Mouse (Mus musculus) cerebellum, adult 9-11 months (tissue): ENCODE data around the gene Ddit4.
A peak's percentile ranks its signal among the peaks of the same experiment; 100 is the strongest.

ENCODE experiments used
- DNase-seq: peaks from one replicate; pipeline ENCODE4 v3.0.0; 2022

Ddit4 gene

DNA sequence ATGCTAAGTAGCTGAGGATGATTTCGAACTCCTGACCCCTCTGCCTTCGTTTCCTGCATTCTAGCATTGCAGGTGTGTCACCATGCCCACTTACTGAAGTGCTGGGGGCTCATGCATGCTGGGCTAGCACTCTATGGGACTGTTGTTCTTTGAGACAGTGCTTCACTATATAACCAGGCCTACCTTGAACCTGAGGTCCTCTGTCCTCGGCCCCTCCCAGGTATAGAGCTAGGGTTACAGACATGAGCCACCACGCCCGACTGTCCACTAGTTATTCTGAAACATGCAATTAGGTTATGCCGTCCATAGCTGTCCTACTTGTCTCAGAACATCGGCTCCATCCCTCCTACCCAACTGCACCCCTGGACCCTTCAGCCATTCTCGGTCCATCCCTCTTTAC, 20.2 kb upstream of the Ddit4 start:
- no peak for DNase-seq

DNA sequence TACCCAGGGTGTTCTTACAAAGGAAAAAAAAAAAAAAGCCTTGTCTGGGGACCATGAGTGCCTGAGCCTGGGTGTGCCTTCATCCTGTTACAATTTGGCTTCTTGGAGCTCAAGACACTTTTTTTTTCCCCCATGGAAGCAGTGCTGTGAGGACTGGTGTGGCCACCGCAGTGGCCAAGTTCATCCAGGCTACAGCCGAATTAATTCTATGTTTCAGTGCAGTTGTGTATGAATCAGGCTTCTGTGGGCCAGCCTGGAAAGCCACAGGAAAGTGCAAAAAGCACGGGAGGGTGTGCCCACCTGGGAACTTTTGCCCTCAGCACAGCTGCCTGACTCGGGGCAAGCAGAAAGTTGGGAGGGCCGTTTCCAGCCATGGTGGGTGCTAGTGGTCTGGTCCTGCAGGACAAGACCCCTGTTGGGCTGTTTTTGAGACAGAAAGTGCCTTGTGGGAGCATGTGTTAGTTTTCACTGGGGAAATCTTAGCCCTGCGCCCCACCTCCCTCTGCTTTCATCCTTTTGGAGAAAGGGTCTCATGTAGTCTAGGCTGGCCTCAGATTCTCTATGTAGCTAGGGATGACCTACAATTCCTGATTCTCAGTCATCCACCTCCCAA, 18.9 kb upstream of the Ddit4 start:
- DNase-seq = peak; percentile 49

DNA sequence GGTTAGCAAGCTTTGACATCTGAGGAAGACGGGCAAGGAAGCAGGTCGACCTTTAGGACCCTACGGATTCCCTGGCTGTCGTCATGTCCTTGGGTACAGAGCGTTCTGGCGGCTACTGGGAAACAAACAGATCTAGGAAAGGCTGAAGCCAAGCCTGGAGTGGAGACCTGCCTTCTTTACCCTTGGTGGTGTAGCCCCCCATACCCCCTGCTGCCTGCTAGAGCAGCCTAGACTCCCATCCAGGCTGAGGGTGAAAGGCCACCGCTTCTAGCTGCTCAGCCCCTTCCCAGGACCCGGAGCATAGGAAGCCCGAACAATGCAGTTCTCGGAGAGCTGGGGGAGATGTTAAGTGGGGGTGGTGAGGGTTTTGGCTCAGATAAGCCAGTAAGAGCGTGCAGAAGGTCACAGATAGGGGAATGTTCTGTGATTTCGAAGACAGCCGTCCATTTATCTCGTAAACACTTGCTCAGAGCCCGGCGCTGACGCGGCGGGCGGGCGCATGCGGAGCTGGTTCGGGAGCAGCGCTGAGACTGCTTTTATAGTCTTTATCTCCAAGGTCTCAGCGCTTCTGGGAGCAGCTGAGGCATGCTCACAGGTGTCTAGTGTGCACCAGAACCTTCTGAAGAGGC, 18.3 kb upstream of the Ddit4 start:
- peak; percentile 88 for DNase-seq

DNA sequence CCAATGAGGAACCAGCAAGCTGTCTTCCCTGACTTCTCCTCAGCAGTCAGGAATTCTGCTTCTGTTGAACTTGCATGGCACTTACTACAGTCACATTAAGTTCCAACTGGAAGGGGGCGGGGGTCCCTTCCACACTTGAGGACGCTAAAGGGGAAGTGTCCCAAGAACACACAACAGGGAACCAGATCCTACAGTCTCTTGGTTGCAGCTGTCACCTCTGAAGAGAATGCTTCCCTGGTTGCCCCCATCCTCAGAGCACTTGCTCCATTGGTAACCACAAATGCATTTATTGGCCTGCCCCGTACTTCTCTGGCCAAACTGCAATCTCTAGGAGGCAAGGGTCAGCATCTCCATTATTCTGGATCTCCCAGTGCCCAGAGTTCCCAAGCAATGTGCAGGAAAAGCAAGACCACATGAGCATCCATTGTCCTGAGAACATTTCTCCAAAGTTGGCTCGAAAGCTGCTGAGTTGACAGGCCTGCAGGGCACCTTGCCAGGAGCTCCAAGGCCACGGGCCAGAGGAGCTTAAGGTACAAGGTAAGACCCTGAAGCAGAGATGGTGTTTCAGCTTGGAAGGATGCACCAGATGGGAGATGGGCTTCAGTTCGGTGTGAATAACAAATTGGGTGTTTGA, 15.8 kb upstream of the Ddit4 start:
- DNase-seq = peak; percentile 68

DNA sequence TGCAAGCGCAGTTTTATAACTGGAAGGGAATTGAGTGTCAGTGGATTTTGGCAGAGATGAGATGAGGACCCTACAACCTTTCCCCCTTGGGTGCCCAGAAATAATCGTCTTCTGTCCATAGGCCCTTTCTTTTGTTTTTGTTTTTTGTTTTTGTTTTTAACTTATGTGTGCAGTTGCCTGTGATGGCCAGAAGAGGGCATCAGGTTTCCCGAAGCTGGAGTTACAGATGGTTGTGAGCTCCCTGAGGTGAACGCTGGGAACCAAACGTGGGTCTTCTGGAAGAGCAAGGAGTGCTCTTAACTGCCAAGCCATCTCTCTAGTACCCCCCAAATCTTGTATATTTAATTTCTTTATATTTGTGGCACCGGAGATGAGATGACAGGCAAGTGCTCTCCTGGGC, 15.1 kb upstream of the Ddit4 start:
- DNase-seq = no peak

DNA sequence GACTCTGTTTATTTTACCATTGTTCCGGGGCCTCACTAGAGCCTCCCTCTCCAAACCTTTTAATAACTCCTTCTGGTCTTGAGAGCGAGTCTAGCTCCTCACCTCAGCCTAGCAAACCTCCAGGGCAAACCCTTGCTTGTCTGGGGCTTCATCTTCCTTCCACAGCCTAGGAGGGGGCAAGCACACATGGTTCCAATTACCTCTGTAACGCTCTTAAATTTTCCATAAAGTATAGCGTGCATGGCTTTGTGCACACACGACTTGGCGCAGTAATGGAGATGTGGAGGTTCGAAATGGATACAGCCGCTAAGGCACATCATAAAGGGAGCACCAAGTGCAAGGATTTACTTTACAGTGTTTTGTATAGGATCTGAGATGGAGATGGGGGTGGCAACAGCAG, 14.2 kb upstream of the Ddit4 start:
- DNase-seq = no peak

DNA sequence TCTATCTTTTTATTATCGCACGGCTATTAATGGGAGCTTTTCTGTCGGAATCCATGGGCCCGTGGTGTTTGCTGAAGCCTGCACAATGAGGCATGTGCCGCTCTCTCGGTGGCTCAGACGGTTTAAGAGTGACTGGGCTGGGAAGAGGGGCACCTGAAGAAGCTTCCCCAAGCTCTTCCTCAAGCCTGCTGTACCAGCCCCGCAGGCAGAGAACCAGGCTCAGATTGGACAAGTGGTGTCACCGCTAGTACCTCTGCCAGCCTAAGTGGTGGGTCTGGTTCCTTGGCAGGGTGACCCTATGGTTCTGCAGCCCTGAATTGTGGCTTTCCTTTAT, 13.7 kb upstream of the Ddit4 start:
- DNase-seq = no peak

DNA sequence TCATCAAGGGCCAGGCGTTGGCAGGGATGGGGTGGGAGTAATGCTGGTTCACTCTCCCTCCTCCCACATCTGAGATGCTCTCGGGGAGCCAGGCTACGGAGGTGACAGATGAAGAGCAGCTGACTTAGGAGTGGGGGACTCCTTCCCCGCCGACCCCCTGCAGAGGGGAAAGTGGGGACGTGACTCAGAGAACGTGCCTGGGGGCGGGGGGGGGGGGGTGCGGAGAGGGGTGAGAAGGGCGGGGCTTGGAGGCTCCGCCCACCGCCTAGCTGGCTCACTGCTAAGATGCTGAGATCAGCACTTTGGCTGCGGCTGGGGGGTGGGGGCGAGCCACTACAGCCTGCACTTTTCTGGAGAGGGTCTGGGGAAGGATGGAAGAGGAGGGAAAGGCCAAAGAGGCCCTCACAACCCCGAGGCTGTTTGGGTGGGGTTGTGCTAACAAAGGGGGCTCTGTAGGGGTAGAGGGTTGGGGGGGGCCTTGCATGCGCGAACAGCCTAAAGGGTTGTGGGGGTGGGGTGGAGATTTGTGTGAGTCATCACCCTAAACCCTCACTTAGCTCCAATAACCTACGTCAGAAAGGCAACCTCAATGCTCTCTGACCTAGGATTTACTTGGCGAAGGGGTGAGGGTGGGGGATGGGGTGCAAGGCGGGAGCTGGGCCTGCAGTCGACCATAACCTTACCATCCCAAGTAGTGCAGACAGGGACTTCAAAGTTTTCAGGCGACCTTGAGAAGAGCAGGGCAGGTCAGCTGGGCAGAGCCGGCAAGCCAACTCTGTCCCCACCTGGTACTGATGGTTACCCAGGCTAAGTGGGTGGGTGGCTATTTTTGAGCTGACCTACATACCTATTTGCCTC, 13.1 kb upstream of the Ddit4 start:
- DNase-seq = no peak

DNA sequence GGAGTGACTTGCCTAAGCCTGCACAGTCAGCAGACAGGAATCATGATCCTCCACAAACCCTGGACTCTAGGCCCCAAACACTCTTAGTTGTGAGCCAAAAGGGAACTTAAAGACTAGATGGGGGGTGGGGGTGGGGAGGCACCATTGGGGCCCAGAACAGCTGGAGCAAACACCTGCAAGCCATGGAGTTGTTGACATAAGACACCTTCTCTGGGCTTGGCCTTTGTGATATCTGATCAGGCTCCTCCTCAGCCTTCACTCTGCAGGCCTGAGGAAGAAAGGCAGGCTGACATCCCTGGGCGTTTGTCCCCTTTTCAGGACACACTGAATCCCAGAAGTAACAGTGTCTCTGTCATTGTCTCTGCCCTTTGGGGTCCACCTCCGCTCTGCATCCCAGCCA, 12.0 kb upstream of the Ddit4 start:
- no peak for DNase-seq

DNA sequence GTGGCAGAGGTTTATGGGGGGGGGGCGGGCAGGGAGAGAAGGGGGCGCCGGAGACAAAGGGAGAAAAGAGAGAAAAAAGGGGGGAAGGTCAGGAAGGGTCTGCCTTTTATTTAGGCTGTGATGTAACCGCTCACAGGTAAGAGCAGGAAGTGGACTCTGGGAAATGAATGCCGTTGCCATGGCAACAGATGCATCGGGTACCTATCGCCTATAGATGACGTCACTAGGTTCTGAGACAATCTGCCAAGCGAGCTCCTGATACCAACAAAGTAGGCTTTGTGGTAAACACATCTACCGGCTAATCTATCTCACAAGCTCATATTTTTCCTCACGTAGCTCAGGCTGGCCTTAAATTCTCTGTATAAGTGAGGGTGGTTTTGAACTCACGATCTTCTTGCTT, 7.9 kb upstream of the Ddit4 start:
- DNase-seq = no peak

DNA sequence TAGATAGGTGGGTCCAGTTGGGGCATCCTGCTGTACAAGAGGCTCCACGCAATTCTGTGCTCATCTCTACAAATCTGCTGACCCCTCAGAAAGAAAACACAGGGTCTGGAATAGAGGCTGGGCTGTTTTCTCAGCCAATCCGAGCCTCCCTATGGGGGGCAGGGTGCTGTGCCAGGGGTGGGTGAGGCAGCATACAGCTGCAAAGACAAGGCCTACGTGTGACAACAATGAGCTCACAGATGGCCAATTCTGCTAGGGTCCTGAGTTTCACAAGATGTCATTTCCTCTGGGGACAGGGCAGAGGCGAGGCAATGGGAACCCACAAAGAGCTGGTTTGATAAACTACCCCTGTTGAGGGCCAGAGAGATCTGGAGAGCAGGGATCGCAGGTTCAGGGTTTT, 6.8 kb upstream of the Ddit4 start:
- no peak for DNase-seq

DNA sequence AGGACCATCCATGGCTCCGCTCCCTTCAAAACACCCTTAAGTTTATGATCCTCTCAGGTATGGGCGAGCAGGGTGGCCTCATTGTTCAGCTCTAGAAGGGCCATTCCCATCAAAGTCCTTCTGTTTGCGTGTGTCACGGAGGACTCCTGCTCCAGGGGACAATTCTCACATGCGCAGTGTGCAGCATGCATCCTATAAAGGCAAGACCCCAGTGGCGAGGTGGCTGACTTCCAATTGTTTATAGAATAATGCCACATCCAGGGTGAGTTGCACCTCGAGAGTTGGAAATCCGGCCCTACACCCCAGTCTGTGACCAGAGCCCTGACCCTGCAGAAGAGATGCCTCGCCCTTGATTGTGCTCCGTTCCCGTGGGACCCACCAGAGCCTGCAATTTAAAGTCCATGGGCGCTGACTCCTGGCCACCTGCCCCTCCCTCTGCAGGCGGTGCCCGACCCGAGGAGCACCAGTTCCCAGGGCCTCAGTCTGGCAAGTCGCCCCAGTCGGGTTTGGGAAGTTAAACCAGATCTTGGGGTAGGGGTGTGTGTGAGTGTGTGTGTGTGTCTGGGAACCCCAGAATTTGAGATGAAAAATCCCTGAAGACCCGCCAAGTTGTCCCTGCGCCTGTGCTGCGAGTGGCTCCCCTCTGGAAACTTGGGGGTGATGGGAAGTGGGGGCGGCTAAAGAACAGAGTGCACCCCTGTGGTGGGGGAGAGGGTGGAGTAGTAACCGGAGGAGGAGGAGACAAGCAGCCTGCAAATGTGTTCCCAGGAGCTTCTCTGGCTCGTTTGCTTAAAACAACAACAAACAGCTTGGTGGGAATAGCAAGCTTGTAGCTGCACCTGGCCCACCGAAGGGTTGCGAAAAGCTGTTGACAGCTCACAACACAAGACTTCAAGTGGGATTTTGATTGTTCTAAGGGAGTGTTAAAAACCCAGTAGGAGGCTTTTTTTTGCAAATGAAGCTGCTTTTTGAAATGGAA, 5.8 kb upstream of the Ddit4 start:
- no peak for DNase-seq

DNA sequence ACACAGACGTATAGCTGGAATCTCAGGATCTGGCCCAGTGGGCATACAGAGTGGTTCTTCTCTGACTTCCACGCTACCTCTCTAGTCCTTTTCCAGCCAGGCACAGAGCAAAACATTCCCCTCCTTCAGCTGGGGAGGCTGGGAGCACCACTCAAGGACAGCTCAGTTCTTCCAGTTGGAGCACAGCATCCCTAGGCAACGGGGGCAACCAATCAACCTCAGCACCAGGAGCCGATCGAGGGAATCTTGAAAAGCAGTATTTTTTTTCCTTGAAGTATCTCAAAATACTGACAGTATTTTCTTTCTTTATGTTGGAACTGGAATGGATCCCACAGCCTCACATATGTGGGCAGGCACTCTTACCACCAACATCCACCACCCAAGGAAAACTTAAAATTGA, 5.0 kb upstream of the Ddit4 start:
- no peak for DNase-seq

DNA sequence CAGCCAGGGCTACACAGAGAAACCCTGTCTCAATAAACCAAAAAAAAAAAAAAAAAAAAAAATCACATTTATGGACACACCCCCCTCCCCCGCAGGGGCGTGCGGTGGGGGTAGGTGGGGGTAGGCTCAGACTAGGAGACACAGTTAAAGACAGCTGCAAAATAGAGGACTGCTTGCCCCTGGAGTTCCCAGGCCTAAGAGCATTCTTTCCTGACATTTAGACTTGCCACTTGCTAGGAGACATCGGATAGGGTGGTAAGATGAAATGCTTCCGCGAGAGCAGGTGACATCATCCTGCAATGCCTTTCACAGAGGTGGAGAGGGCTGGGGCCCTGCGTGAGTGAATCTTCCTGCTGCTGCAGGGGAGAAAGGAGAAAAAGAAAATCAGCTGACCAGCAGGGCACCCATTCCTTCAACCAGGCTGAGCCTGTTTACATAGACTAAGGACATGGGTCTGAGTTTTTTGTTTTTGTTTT, 2.0 kb upstream of the Ddit4 start:
- DNase-seq = no peak

DNA sequence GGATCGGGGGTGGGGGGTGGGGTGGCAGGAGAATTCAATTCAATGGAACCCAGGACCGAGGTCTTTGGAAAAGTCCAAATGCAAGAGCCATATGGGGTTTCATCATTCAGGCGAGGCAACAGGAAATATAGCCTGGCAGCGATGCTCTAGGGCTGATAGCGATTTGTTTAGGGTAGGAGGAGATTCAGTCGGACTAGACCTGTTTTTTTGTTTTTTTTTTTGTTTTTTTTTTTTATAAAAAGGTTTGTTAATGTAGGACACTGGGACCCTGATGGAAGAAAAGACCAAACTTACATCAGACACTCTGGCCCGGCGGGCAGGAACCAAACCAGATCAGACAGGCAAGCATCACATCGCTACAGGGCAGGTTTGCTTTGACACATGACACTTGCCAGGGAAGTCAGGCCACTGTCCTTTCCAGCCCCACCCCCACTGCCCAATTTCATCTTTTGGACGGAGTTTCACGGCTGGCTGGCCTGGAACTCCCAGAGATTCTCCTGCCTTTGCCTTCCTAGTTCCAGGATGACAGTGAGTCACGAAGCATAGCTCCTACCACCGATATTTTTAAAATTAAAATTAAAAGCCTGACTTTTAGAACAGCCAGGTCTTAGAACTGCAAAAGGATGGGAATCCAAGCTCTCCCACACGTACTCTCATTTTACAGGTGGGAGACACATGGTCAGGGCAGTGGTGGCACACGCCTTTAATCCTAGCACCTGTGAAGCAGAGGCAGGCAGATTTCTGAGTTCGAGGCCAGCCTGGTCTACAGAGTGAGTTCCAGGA, 1.3 kb upstream of the Ddit4 start:
- peak; percentile 80 for DNase-seq

DNA sequence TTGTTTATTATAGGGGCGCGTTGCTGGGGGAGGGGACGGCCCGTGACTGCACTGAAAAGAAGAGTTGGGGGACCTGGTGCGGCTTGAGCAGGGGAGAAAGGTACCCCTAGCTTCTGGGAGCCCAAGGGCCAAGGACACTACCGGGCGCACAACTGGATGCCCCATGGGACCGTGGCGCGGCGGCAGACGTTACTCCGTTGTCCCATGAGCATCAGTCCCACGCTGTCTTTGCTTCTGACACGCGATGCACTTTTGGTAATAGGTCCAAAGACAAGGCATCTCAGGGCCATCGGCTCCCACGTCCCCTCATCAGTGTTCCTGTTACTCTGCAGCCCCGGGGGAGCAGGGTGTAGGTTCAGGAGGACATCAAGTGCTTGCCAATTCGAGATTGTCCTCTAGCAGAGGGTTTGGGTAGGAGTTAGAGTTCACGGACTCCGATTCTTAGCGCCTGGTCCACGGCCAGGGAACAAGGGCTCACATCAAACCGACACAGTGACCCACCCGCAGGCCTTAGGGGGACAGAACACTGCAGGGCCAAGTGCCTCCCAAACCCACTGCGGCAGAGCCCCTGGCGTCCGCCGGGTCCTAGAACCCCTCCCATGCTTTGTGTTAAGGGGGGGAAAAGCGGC, 632 bp upstream of the Ddit4 start:
- peak; percentile 86 for DNase-seq

DNA sequence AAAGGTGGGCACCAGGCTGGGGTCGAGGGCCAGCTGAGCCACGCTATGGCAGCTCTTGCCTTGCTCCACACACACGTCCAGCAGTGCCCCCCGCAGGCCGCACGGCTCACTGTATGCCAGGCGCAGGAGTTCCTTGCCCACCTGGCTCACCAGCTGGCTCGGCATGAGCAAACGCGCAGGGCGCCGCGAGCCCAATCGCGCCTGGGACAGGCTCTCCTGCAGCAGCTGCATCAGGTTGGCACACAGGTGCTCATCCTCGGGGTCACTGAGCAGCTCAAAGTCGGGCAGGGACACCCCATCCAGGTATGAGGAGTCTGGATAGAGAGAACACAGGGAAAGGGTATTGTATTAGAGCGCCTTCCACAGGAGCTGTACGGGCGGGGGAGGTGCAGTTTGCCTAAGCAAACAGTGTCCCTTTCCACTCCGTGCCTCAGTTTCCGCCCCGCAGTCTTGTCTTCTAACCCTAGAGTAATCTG, 880 bp downstream of the Ddit4 start:
- DNase-seq = peak; percentile 92

DNA sequence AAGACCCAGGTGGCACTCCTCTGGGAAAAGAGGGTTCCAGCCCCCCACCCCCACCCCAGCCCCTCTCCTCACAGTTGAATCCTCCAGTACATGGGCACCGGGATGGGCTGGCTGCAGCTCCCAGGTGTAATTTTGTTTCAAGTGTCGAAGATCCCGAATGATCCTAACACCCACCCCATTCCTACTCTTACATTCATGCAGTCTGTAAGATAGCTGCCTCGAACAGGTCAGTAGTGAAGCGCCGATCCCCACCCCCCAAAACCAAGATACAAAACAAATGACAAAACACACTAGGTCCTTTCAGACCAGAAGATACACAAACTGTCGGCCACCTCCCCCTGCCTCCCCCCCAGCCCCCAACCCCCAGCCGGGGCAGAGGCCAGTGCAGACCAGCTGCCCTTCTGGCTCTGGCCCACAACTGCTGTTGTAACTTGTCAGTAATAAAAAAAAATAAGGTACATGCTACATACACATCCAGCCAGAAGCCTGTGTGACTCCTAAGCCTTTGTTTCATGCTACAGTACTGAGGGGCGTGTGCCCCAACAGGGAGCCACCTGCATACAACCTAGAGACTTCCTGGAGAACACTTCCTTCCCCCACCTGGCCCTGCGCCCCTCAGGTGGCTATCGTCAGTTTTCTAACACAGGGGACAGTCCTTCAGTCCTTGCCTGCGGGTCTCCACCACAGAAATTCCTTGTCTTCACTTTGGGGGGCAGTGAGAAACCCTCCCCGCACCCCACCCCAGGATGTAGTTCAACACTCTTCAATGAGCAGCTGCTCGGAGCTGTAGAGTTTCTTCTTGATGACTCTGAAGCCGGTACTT, 1.6 kb downstream of the Ddit4 start:
- DNase-seq = peak; percentile 72

DNA sequence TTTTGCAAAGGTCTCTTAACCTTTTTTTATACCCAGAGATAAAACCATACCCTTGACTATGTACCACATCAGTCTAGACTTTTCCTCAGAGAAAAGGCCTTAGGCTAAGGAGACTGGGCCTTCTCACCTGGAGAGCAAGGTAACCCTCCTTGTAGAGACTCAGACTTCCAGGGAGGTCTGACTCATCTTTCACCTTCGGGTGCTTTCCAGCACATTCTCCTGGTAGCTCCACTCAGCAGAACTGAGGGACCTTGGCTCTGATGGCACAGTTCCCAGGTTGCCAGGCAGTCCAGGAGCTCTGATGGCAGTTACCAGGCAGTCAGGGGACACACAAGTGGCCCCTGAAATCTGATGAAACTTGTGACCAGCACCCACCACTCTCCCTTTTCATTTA, 2.4 kb downstream of the Ddit4 start:
- peak; percentile 68 for DNase-seq
